Mouse (Mus musculus): ENCODE measurements at regions not wholly inside any gene's neighbourhood (a gene's known extent, or its start where the extent isn't known, plus 50 kb on each side); places are given as distances from the start of the nearest gene placed in this dataset.

DNA sequence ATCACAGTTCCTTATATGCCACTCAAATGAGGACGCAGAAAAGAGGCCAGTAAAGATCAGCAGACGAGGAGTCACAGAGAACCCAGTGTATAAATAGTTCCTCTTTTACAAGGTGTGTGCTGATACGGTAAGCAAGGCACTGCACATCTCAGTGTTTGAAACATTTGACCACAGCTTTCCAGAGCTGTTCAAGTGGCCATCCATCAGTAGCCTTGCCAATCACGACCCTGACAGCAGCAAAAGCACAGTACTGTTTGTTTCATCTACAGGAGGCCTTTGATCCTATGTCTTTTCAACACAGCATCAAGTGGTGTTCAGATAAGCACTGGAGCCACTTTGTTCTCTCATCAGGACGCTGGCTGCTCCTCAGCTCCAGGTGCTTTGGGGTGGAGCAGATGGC lies 511.4 kb upstream of the Adarb2 start:
- POLR2A ChIA-PET = no interaction called here

DNA sequence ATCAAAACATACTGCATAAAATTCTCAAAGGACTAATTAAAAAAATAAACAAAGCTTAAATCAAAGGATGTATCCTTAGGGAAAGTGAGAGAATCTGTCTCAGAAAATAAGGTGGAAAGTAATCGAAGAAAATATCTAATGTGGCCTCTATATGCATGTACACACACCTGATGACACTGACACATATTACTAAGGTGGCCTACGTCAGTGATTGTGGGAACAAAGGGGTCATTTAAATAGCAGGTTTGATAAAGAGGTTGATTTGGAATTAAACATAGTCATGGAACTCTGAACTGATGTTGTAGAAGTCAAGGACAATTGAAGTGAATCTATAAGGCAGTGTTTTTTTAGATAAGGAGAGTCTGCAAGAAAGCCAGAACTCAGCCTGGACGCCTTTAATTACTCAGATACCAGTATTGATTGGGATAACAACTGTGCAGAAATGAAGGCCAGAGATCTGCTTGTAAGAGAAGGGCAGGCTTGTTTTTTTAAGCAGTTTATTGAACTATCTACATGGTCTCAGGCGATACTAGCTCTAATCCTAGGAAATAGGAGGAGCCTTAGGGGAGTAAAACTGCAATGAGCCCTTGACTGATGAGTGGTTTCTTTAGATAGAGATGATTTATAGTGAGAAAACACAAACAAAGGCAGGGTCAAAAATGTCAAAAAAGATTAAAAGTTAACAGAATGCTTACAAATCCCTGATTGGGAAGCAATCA lies 504.9 kb upstream of the Adarb2 start:
- POLR2A ChIA-PET = no interaction called here

More for the DNA sequence above, 511.4 kb upstream of the Adarb2 start:
- CTCF ChIA-PET = interaction anchor here in 1 of 4 experiments (0.7 kb wide), 1 partner anchor 1105 kb away, joined by 3 read pairs; no protein-coding TSS in a partner anchor

DNA sequence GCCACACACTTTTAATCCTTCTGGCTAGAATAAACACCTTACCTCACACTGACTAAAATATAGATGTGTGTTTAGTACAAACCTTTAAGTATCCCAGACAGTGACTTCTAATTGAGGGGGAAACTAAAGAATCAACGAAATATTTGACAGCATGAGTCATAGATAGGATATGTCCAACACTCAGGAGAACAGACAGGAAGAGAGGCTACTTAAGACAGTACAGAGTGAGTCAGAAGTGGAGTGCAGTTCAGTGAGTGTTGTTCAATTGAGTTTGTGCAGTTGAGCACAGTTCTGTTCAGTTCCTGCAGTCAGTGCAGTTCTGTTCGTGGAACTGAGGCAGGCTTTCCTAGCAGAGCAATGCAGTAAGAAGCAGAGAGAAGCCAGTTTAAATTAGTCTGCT lies 481.1 kb upstream of the Adarb2 start:
- CTCF ChIA-PET = no interaction called here

More for the DNA sequence above, 504.9 kb upstream of the Adarb2 start:
- CTCF ChIA-PET = no interaction called here

DNA sequence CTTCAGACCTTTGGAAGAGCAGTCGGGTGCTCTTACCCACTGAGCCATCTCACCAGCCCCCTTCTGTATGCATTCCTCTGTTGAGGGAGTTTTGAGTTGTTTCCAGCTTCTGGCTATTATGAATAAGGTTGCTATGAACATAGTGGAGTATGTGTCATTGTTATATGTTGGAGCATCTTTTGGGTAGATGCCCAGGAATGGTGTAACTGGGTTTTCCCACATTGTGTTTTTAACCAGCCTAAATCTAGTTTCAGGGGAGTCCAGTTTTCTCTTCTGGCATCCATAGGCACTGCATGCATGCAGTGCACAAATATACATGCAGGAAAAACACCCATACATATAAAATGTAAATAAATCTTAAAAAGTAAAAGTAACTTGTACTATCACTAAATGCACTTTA lies 453.0 kb upstream of the Adarb2 start:
- POLR2A ChIA-PET = no interaction called here
- CTCF ChIA-PET = no interaction called here

More for the DNA sequence above, 481.1 kb upstream of the Adarb2 start:
- POLR2A ChIA-PET = no interaction called here

DNA sequence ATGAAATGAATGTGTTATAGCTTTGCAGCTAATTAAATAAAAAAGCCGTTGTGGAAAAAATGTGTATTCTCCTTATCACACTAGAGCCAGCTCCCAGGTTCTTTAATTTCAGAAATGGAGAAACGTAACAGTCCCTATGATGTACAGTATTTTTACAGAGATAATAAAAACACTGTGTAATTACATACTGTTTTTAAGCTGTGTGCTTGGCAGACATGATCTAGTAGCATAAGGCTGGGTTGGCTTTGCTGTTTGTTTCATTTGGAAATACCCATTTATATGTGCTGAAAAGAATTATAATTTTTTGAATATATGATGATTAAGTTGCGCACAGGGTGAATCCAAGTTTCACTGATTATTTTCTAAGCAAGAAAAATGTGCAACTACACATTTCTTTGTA lies 417.4 kb upstream of the Adarb2 start:
- ChIA-PET CTCF (interaction anchor here in 1 of 4 experiments (0.6 kb wide), 1 partner anchor 1409 kb away, joined by 6 read pairs; no protein-coding TSS in a partner anchor), POLR2A (no interaction called here)

DNA sequence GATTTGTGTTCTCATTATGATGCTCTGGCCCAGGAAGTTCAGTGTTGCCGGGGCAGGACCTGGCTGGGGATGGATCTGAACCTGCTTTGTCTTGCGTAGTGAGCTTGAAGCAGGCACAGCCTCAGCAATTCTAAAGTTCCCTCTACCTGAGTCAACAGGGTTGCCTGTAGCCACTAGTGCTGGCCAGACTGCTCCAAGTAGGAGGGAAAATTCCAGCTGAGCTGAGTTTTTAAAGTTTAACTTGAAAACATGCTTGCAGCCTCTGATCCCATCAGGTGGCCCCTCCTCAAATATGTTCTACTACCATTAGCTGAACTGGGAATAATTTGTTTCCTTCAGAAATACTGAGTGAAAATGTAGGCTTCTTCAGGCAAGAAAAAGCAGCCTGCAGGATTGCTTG lies 412.6 kb upstream of the Adarb2 start:
- POLR2A ChIA-PET = no interaction called here
- CTCF ChIA-PET = interaction anchor here in 1 of 4 experiments (0.7 kb wide), 1 partner anchor 25 kb away, joined by 4 read pairs; no protein-coding TSS in a partner anchor
